Mouse (Mus musculus) olfactory bulb, adult 2 months (tissue): ENCODE results near the gene Dnajc10.

Experiments
- CTCF ChIP-seq: fragments of 200-500 bp; IDR thresholded peaks from 2 replicates; pipeline ENCODE4 v1.5.1; 2012; ENCODE audit warnings: low read depth, mild to moderate bottlenecking, low read length, moderate library complexity; ENCODE audit not compliant: insufficient read depth
- POLR2A ChIP-seq: fragments of 200-500 bp; IDR thresholded peaks from 2 replicates; pipeline ENCODE4 v1.6.1; 2012; ENCODE audit warnings: mild to moderate bottlenecking, low read depth, low read length, moderate library complexity; ENCODE audit not compliant: insufficient read depth

DNA sequence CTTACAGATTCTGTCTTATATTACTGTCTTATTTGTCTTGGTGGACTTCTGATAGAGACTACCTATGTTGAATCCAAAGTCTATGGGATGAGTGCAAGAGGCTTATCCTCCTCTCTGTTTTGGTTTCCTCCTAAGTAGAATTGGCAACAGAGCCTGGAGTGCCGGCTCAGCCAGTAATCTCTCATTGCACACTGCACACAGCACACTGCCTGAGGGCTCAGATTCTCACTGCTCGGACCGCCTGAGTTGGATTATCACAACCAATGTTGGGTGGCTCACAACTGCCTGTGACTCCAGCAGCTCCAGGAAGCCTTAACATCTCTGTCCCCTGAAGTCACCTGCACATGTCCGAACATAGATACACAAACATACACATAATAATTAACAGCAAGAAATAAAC, 3.9 kb upstream of the Dnajc10 start:
- no peak for TF ChIP-seq POLR2A
- TF ChIP-seq CTCF, result no peak
